Mouse (Mus musculus): ENCODE results near the gene Btk. TPM values are rescaled to one million over a fixed set of nuclear protein-coding genes. Genes with fewer than 3 reads are reported as not detected.

The Btk gene
- 1 to 10 TPM; 1.0 to 1.4 TPM for total RNA-seq (2021)
- long read RNA-seq, experiment 1, partial matches to known transcripts, result 0 of 19 reads
- long read RNA-seq, experiment 1, other reads (novel, unspliced or antisense), result 19 of 19 reads
- long read RNA-seq, experiment 2, partial matches to known transcripts, result 1 of 16 reads
- long read RNA-seq, experiment 2, other reads (novel, unspliced or antisense), result 15 of 16 reads

GRCm38 (mm10) chrX:134582888-134583669, at the start of gene Btk:
Gene Btk (minus strand): TSS chrX:134583570.
- no peak for DNase-seq (ENCODE audit: low spot score in 2 of 2)
- intact Hi-C loops (cut with DNase I), result no loop called here

- intact Hi-C loops (cut with DNase I), result no loop called here
- DNase-seq (ENCODE audit: low spot score in 2 of 2), result no peak
Observed at GRCm38 (mm10) chrX:134632710-134633109, 49.3 kb upstream of the Btk start.

- no peak for DNase-seq (ENCODE audit: low spot score in 2 of 2)
- intact Hi-C loops (cut with DNase I), result no loop called here
Observed at GRCm38 (mm10) chrX:134628200-134628599, 44.8 kb upstream of the Btk start.

- DNase-seq (ENCODE audit: low spot score in 2 of 2), result no peak
- intact Hi-C loops (cut with DNase I), result no loop called here
Observed at GRCm38 (mm10) chrX:134623350-134623749, 40.0 kb upstream of the Btk start.

- no peak for DNase-seq (ENCODE audit: low spot score in 2 of 2)
- intact Hi-C loops (cut with DNase I), result no loop called here
Observed at GRCm38 (mm10) chrX:134621685-134622084, 38.3 kb upstream of the Btk start.

- intact Hi-C loops (cut with DNase I), result no loop called here
- DNase-seq (ENCODE audit: low spot score in 2 of 2), result no peak
Observed at GRCm38 (mm10) chrX:134620254-134620865, 37.0 kb upstream of the Btk start.

- no peak for DNase-seq (ENCODE audit: low spot score in 2 of 2)
- intact Hi-C loops (cut with DNase I), result loop anchor here (10.0 kb wide), 1 partner anchor 305 kb away; no protein-coding TSS in a partner anchor
Observed at GRCm38 (mm10) chrX:134619695-134620094, 36.3 kb upstream of the Btk start.

GRCm38 (mm10) chrX:134614306-134614705, 30.9 kb upstream of the Btk start:
- DNase-seq (ENCODE audit: low spot score in 2 of 2), result no peak
- intact Hi-C loops (cut with DNase I), result loop anchor here (5.0 to 10.0 kb wide), 2 partner anchors 103 to 310 kb away; partner anchors contain the start of gene Armcx1

- intact Hi-C loops (cut with DNase I), result loop anchor here (5.0 to 10.0 kb wide), 2 partner anchors 105 to 312 kb away; partner anchors contain the start of gene Armcx1
- DNase-seq (ENCODE audit: low spot score in 2 of 2), result peak; percentile 4 to 13
Observed at GRCm38 (mm10) chrX:134612285-134612959, 29.1 kb upstream of the Btk start.

- DNase-seq (ENCODE audit: low spot score in 2 of 2), result no peak
Observed at GRCm38 (mm10) chrX:134610984-134611383, 27.6 kb upstream of the Btk start.

GRCm38 (mm10) chrX:134609472-134609871, 26.1 kb upstream of the Btk start:
- peak; percentile 23 to 26 for DNase-seq (ENCODE audit: low spot score in 2 of 2)
- intact Hi-C loops (cut with DNase I), result no loop called here

More at GRCm38 (mm10) chrX:134610984-134611383, 27.6 kb upstream of the Btk start:
- intact Hi-C loops (cut with DNase I), result loop anchor here (5.0 to 10.0 kb wide), 2 partner anchors 106 to 314 kb away; partner anchors contain the start of gene Armcx1

- intact Hi-C loops (cut with DNase I), result no loop called here
- peak in 1 of 2 experiments; percentile 48 for DNase-seq (ENCODE audit: low spot score in 2 of 2)
Observed at GRCm38 (mm10) chrX:134601380-134602120, 18.2 kb upstream of the Btk start.

- peak; percentile 91 to 95 for DNase-seq (ENCODE audit: low spot score in 2 of 2)
- intact Hi-C loops (cut with DNase I), result no loop called here
Observed at GRCm38 (mm10) chrX:134600659-134601379, 17.4 kb upstream of the Btk start, which contains the start of the genes Gla and Hnrnph2. Gene Gla (minus strand): TSS chrX:134601125. Gene Hnrnph2 (plus strand): TSS chrX:134601179.

- no peak for DNase-seq (ENCODE audit: low spot score in 2 of 2)
- intact Hi-C loops (cut with DNase I), result no loop called here
Observed at GRCm38 (mm10) chrX:134599922-134600565, 16.7 kb upstream of the Btk start.

GRCm38 (mm10) chrX:134589836-134590235, 6.5 kb upstream of the Btk start:
- no peak for DNase-seq (ENCODE audit: low spot score in 2 of 2)
- intact Hi-C loops (cut with DNase I), result no loop called here

GRCm38 (mm10) chrX:134588997-134589396, 5.6 kb upstream of the Btk start:
- no peak for DNase-seq (ENCODE audit: low spot score in 2 of 2)

GRCm38 (mm10) chrX:134588261-134588660, 4.9 kb upstream of the Btk start:
- intact Hi-C loops (cut with DNase I), result no loop called here

More at GRCm38 (mm10) chrX:134588997-134589396, 5.6 kb upstream of the Btk start:
- intact Hi-C loops (cut with DNase I), result no loop called here

GRCm38 (mm10) chrX:134586447-134586846, 3.1 kb upstream of the Btk start:
- intact Hi-C loops (cut with DNase I), result no loop called here
- DNase-seq (ENCODE audit: low spot score in 2 of 2), result no peak

More at GRCm38 (mm10) chrX:134588261-134588660, 4.9 kb upstream of the Btk start:
- DNase-seq (ENCODE audit: low spot score in 2 of 2), result no peak
